Mouse (Mus musculus) layer of hippocampus, postnatal 10 days (tissue): Measurements from ENCODE around the gene Ep400. TPM values are rescaled to one million over a fixed set of nuclear protein-coding genes. Genes with fewer than 3 reads are reported as not detected.

Source experiments
- DNase-seq, 2 experiments: peaks; one replicate each; pipeline ENCODE4 v3.0.0; 2021; ENCODE audit warnings: low spot score in 2 of 2
- microRNA-seq, 2 experiments: library from miRNA; unstranded; fragments of <30 nt; microRNA quantifications; one replicate each; pipeline ENCODE4 v1.2.0; 2021
- total RNA-seq, 2 experiments: library from RNA; stranded (reverse); gene quantifications; 2 replicates each; pipeline ENCODE4 v1.2.3; 2021

The Ep400 gene
- total RNA-seq, 2 experiments from 2014 or later = 72.4 to 91.5 TPM

GRCm38 (mm10) chr5:110665486-110666121 is 104.9 kb downstream of the Ep400 start:
- DNase-seq = peak in 1 of 2 experiments; percentile 26

GRCm38 (mm10) chr5:110664750-110665269 is 105.7 kb downstream of the Ep400 start:
- no peak for DNase-seq

GRCm38 (mm10) chr5:110664041-110664440 is 106.5 kb downstream of the Ep400 start:
- no peak for DNase-seq

- no peak for DNase-seq
Observed at GRCm38 (mm10) chr5:110659682-110660081, 110.8 kb downstream of the Ep400 start.

- no peak for DNase-seq
Observed at GRCm38 (mm10) chr5:110653686-110654085, 116.8 kb downstream of the Ep400 start.

- DNase-seq = peak; percentile 98
Observed at GRCm38 (mm10) chr5:110652719-110653648, 117.5 kb downstream of the Ep400 start, which contains the start of the genes Noc4l and Ddx51. TSS of gene Noc4l (minus strand) at chr5:110653417. TSS of gene Ddx51 (plus strand) at chr5:110653451.

- DNase-seq = no peak
Observed at GRCm38 (mm10) chr5:110646377-110646776, 124.1 kb downstream of the Ep400 start.

GRCm38 (mm10) chr5:110639459-110639858 is 131.1 kb downstream of the Ep400 start:
- peak; percentile 73 to 76 for DNase-seq

- no peak for DNase-seq
Observed at GRCm38 (mm10) chr5:110638306-110639074, 132.0 kb downstream of the Ep400 start.

- DNase-seq = no peak
Observed at GRCm38 (mm10) chr5:110635951-110636707, 134.4 kb downstream of the Ep400 start.

- DNase-seq = no peak
Observed at GRCm38 (mm10) chr5:110629525-110630120, 140.9 kb downstream of the Ep400 start.

GRCm38 (mm10) chr5:110628156-110628555 is 142.4 kb downstream of the Ep400 start:
- no peak for DNase-seq

GRCm38 (mm10) chr5:110627351-110627750 is 143.2 kb downstream of the Ep400 start:
- DNase-seq = no peak

- DNase-seq = no peak
Observed at GRCm38 (mm10) chr5:110624319-110624718, 146.2 kb downstream of the Ep400 start.

GRCm38 (mm10) chr5:110619226-110619625 is 151.3 kb downstream of the Ep400 start:
- DNase-seq = no peak

Small RNA genes lying within 50 kb of the gene (microRNA-seq; reads per million reads assigned to microRNA genes)
- gene Mir7026 = 4.2 to 7.8 reads per million in 2 experiments

Other genes with a start within 250 kb of the Ep400 start
- gene Galnt9, start 226.4 kb downstream of the Ep400 start, total RNA-seq = 10 to 100 TPM; 76.5 to 77.2 TPM
- 10 to 100 TPM; 35.3 to 40.7 TPM for gene Noc4l, start 117.3 kb downstream of the Ep400 start, total RNA-seq
- gene Ddx51, start 117.3 kb downstream of the Ep400 start, total RNA-seq = 10 to 100 TPM; 24.9 to 32.0 TPM
- 10 to 100 TPM; 17.6 to 18.3 TPM for gene Pus1, start 9.9 kb upstream of the Ep400 start, total RNA-seq
- 10 to 100 TPM; 66.7 to 73.7 TPM for gene Ulk1, start 39.4 kb upstream of the Ep400 start, total RNA-seq
- 1 to 10 TPM; 8.9 to 9.6 TPM for gene Hscb, start 69.1 kb upstream of the Ep400 start, total RNA-seq
- 1 to 10 TPM; 2.6 to 3.5 TPM for gene Chek2, start 69.3 kb upstream of the Ep400 start, total RNA-seq
- 10 to 100 TPM; 29.6 to 32.7 TPM for gene Ttc28, start 109.1 kb upstream of the Ep400 start, total RNA-seq